ENCODE assay signal across 8 mouse cellular contexts in genomic region chr8:109595854-109596253, GRCm38 (mm10). TPM values are rescaled to one million over a fixed set of nuclear protein-coding genes. Genes with fewer than 3 reads are reported as not detected.
DNase-seq lines count a peak whose midpoint lies in the region; ATAC-seq lines count a peak whose summit lies in the region.
"Had no signal": no experiment of that assay in that cellular context is flagged by ENCODE, and none has a peak within 500 bp of the region (broad histone marks: within the 10 kb centered on the region; RNA-seq: fewer than 3 reads in every experiment).

No protein-coding gene starts in this region.

- H3K36me3 ChIP-seq in liver, embryonic 12.5 days: peaks cover 82% of the 10 kb centered on the region

- no peak overlapping the region for H3K4me3 ChIP-seq in liver, embryonic 12.5 days

- H3K27me3 ChIP-seq in liver, embryonic 12.5 days (replicated peaks): no peaks in the 10 kb centered on the region

- 47% methylated on average over 8 of the region's 8 CpGs for WGBS in liver, embryonic 12.5 days (ENCODE audit: insufficient replicate concordance)

- H3K9me3 ChIP-seq in liver, embryonic 12.5 days (replicated peaks): no peaks in the 10 kb centered on the region

- H3K4me2 ChIP-seq in liver, embryonic 12.5 days: no peak overlapping the region

- peak; percentile 55; the same call in 1 of the 2 replicates for ATAC-seq in liver, embryonic 12.5 days

- H3K9ac ChIP-seq in liver, embryonic 12.5 days: no peak overlapping the region

- H3K4me1 ChIP-seq in liver, embryonic 12.5 days: 0 out of 2 replicates have a peak, but pooled peaks cover 3% of the 10 kb centered on the region

- no peak overlapping the region for H3K27ac ChIP-seq in liver, embryonic 12.5 days

- peak; percentile 34 for DNase-seq in ovary, postnatal 14 days (ENCODE audit: low spot score)
- no peak for DNase-seq in ovary, postnatal 10 days (ENCODE audit: low spot score)
- DNase-seq in T-cell, adult 2 months (ENCODE audit: low spot score): peak; percentile 37
- DNase-seq in cerebellum, adult 9-11 months: peak; percentile 16
- DNase-seq in heart, postnatal 4 days: peak; percentile 64
- peak; percentile 25 for DNase-seq in retina, postnatal 7 days (ENCODE audit: low read depth, low spot score)

RNA-seq across cellular contexts. Expression of gene Dhodh, which starts 12.6 kb away (rescaled TPM):
- total RNA-seq in heart, postnatal 4 days (2021): 10 to 100 TPM; 19.6 to 23.1 TPM
- polyA plus RNA-seq in liver, embryonic 12.5 days (2016; fragmentation: Nextera tagmentation; extraction: Ambion mirVana): 33.3 and 35.3 TPM in 2 replicates

RNA-seq across cellular contexts. Expression of gene Hp, which starts 16.9 kb away (rescaled TPM):
- total RNA-seq in heart, postnatal 4 days (2021): 1 to 10 TPM in 1 of 2 experiments, under 1 TPM in 1; 0.99 to 1.2 TPM
- 10.5 and 10.8 TPM in 2 replicates for polyA plus RNA-seq in liver, embryonic 12.5 days (2016; fragmentation: Nextera tagmentation; extraction: Ambion mirVana)

RNA-seq across cellular contexts. Expression of gene Pkd1l3, which starts 18.5 kb away (rescaled TPM):
- total RNA-seq in heart, postnatal 4 days (2021): not detected
- 0.97 and 2.0 TPM in 2 replicates for polyA plus RNA-seq in liver, embryonic 12.5 days (2016; fragmentation: Nextera tagmentation; extraction: Ambion mirVana)
- total RNA-seq: gastrocnemius, postnatal 4 days had no signal

RNA-seq across cellular contexts. Expression of gene Txnl4b, which starts 30.2 kb away (rescaled TPM):
- 1 to 10 TPM; 5.6 to 6.7 TPM for total RNA-seq in heart, postnatal 4 days (2021)
- polyA plus RNA-seq in liver, embryonic 12.5 days (2016; fragmentation: Nextera tagmentation; extraction: Ambion mirVana): 12.7 and 13.9 TPM in 2 replicates

RNA-seq across cellular contexts. Expression of gene Dhx38, which starts 30.2 kb away (rescaled TPM):
- total RNA-seq in heart, postnatal 4 days (2021): 10 to 100 TPM; 18.7 to 19.9 TPM
- 18.6 and 19.8 TPM in 2 replicates for polyA plus RNA-seq in liver, embryonic 12.5 days (2016; fragmentation: Nextera tagmentation; extraction: Ambion mirVana)
